Mouse (Mus musculus) kidney, postnatal 25 days (tissue): ENCODE results near the gene Gm8104.
"Not testable (repeated sequence)": the region's sequence is repeated elsewhere in the genome, so short reads cannot be mapped to it uniquely, and the experiment has no call there.

ENCODE experiments used
- DNase-seq, 2 experiments: peaks; one replicate each; pipeline ENCODE4 v3.0.0; 2021; ENCODE audit warnings: mixed read lengths in 2 of 2

Gene Gm8104

GRCm38 (mm10) chr14:43100301-43100700 lies at the start of gene Gm8104:
TSS of gene Gm8104 (plus strand) at chr14:43100601.
- not testable (repeated sequence) for DNase-seq

DNA sequence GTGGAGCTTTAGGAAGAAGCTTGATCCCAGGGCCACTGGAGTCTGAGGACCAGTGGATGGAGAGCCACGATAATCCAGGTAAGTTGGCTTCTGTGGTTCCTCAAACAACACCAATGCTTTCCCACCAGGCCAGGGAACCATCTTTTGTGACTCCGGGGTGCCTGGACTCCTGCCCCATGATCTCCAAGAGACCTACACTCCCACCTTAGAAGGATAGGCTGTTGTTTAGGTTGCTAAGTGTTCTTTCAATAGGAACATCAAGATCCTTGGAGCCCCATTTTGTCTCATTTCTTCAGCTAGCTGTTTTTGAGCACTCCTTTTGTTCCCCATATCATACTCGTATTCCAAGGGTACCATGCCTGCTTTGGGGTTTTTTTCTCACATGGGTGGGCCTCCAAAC lies 42.3 kb upstream of the Gm8104 start:
- peak in 1 of 2 experiments; percentile 30 for DNase-seq

GRCm38 (mm10) chr14:43060179-43060578 lies 40.2 kb upstream of the Gm8104 start:
- peak in 1 of 2 experiments; percentile 28 for DNase-seq

DNA sequence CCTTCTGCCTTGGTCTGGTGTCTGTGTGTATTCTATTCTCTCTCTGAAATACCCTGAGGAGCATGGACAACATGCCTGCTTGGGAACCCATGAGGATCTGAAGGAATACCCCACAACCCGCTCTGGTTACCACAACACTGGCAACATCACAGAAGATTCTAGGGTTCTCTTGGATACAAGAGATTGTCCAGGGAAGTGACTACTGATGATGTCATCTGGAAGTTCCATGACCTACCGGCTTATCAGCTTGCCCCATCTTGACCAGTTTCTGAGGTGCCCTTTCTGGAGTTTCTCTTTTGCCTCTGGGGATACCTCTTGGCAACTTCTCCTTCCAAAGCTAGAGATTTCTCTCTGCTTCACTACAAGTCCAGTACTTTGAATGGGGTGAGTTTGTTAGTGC lies 23.9 kb upstream of the Gm8104 start, which contains the start of gene Gm8094:
TSS of gene Gm8094 (minus strand) at position 101 of the 400 bp plus-strand sequence.
- not testable (repeated sequence) for DNase-seq

DNA sequence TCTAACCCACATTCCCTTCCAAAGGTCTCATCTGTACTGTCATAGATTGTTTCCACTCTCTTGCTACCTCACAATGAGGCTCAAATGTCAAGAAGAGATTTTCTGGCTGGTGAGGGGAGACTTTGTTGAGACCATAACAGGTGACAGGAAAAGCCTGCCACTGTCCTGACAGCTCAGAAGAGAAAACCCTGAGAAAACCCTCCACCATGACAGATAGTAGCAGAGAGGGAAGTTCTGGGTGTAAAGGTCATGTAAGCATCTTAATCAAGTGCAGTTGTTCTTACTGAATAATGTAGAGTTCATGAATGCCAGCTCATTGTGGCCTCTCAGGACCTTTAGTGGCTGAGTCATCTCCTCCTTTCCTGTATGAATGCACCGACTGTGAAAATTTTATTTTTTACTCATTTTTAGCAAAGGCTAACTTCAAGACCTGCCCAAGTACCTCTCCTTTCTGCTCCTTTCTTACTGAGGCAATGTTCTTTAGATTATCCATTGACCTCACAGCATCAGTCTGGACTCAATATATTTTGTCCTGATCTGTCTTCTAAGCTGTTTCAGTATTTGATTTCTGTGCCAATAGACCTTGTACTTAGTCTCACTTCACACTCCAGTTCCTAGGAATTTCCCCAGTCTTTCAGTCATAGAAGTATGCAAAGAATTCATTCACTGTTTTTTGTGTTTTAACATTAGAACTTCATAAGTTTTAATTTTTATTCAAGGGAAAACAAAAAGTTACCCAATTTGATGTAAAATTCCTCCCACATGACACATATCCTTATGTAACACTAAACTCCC lies 15.3 kb upstream of the Gm8104 start:
- peak; percentile 1 to 26 for DNase-seq

- not testable (repeated sequence) for DNase-seq
Observed at GRCm38 (mm10) chr14:43089103-43089919, 11.1 kb upstream of the Gm8104 start.

- DNase-seq, result not testable (repeated sequence)
Observed at GRCm38 (mm10) chr14:43119673-43120072, 19.3 kb downstream of the Gm8104 start.

GRCm38 (mm10) chr14:43126286-43126685 lies 25.9 kb downstream of the Gm8104 start:
- DNase-seq, result not testable (repeated sequence)
